Mouse (Mus musculus) gastrocnemius, postnatal 36 days (tissue): ENCODE measurements around the gene Sipa1l2. TPM values are rescaled to one million over a fixed set of nuclear protein-coding genes. Genes with fewer than 3 reads are reported as not detected.

ENCODE experiments used
- DNase-seq, 2 experiments: peaks; one replicate each; pipeline ENCODE4 v3.0.0; 2022
- intact Hi-C: fragments of 180-260 bp; cut with DNase I; formaldehyde crosslinking; loops from one replicate; pipeline ENCODE4 v1.15.1; 2025
- long read RNA-seq, 2 experiments: library from polyadenylated mRNA; stranded (forward); transcript quantifications; one replicate each; pipeline ENCODE4 v2.0.0; 2021
- total RNA-seq, 2 experiments: library from RNA; stranded (reverse); gene quantifications; 2 replicates each; pipeline ENCODE4 v1.2.3; 2021

Sipa1l2 gene
- total RNA-seq: 1 to 10 TPM; 4.9 to 5.2 TPM
- long read RNA-seq, experiment 1, partial matches to known transcripts: 1 of 1 reads
- long read RNA-seq, experiment 1, other reads (novel, unspliced or antisense): 0 of 1 reads
- long read RNA-seq, experiment 2, partial matches to known transcripts: 1 of 1 reads
- long read RNA-seq, experiment 2, other reads (novel, unspliced or antisense): 0 of 1 reads

DNA sequence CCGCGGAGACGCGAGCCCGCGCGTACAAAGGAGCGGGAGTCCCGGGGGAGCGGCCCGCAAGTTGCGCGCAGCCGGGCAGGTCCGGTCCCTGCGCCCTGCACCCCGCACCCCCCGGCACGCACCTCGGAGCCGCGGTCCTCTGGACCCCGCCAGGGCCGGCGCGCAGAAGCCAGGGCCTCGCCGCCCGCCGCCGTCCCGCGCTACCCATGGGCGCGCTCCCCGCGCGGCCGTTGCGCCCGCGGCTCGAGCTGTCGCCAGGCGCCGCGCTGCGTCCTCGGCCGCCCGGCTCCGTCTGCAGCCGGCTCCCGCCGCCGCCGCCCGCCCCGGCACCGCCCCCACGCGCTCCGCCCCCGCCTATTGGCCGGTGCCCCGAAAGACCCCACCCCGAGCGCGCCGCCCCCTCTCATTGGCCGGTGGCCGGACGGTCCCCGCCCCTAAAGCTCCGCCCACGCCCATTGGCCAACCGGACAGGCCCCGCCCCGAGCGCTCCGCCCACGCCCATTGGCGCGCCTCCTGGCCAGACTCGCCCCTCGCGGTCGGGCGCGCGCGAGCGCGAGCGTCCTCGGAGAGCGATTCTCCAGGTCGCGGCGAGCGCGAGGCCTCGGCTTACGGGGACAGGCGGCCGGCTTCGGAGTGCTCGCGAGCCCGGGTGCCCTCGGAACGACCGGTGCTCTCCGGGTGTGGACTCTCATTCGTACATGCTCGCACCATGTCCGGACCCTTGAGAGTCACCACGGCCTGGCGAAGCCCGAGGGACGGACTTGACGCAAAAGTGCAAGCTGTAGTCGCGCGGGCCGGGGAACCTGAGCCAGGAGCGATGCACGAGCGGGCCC, at the start of gene Sipa1l2:
Gene Sipa1l2 (minus strand): TSS at position 276 of the 833 bp plus-strand sequence.
- DNase-seq: peak; percentile 98
- intact Hi-C loops: loop anchor here (1.0 to 5.0 kb wide), 5 partner anchors 82 to 385 kb away; partner anchors contain the start of gene Map10

GRCm38 (mm10) chr8:125618543-125619335, 49.1 kb upstream of the Sipa1l2 start:
- DNase-seq: no peak
- intact Hi-C loops: no loop called here

DNA sequence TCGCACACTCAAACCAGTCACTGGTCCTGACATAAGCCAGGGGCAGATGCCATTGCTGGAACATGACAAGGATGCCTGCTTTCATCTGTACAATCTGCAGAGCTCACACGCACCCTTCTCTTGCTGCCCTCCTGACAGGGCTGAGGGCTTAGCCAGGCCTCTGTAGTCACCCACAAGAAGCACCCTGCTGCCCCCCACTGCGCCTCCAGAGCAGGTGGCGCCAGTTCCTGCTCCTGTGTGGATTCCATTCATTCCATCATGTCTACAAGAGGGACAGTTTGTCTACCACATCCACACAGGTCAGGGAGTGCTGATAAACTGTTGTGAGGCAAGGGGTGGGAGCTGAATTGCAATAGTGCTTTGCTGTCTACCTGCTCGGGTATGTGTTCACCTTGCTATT, 47.3 kb upstream of the Sipa1l2 start:
- intact Hi-C loops: no loop called here
- no peak for DNase-seq

DNA sequence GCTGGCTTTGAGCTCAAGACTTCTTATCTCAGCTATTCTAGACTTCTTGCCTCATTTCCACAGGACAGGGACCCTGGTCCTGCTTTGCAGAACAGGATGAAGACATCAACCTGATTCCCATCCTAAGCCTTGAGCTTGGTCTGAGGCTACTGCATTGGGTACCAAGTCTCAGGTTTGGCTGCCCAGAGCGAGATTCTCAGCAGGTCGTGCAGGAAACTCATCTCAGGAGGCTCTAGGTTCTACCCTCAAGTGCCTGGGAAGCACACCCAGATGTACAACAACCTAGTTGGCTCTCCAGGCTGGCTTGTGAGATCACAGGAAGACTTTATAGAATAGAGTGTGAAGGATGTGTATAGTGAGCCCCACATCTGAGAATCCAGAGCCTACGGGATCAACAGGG, 46.4 kb upstream of the Sipa1l2 start:
- DNase-seq: no peak
- intact Hi-C loops: no loop called here

GRCm38 (mm10) chr8:125613552-125613951, 43.9 kb upstream of the Sipa1l2 start:
- intact Hi-C loops: no loop called here
- DNase-seq: no peak

GRCm38 (mm10) chr8:125611799-125612560, 42.4 kb upstream of the Sipa1l2 start:
- DNase-seq: no peak
- intact Hi-C loops: no loop called here

DNA sequence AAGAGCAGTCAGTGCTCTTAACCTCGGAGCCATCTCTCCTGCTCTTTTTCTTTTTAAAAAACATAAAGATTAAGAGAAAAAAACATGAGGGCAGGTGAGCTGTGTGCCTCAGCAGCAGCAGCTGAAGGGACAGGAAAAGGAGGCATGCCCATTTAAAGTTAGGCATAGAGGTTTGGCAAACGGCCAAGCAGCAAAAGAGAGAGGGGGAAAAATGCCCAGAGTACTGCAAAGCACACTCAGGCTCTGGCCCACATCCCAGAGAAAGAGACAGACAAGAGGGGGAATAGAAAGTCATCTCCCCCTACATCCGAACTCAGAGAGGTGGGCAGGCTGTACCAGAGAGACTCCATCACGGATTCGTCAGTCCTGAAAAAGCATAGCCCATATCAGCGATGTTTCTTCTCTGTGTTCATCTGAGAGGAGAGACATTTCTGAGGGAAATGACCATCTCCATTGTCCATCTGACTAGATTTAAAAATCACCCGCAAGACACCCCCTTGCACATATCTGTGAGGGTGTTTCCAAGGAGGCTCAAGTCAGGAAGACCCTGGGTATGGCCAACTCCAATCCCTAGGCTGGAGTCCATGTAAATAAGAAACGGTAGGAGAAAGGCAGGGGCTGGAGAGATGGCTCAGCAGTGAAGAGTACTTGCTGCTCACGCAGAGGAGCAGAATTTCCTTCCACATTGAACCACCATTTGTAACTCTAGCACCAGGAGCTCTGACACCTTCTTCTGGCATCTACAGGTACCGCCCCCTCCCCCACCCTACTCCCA, 41.6 kb upstream of the Sipa1l2 start:
- intact Hi-C loops: no loop called here

GRCm38 (mm10) chr8:125609737-125610136, 40.1 kb upstream of the Sipa1l2 start:
- DNase-seq: no peak
- intact Hi-C loops: no loop called here

More for the DNA sequence above, 41.6 kb upstream of the Sipa1l2 start:
- no peak for DNase-seq

DNA sequence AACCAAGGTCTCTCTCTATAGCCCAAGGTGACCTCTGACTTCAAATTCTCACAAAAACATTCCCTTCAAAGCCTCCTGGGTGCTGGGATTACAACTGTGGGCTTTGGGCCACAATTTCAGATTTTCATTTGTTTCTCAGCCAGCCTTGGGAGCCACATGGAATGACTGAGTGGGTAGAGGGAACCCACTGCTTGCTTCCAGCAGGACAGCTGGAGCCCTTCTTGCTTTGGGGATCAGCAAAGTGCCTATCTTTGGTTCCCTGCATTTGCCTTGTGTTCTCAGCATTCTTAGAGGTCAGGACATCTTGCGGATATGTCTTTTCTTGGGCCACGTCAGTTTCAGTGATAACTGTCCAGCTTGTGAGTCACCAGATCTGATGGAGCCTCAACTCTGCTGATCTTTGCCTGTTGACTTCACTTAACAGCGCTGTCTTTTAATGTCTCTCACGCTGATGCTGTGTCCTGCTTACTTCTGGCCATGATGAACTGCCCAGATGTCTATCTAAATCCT, 38.2 kb upstream of the Sipa1l2 start:
- intact Hi-C loops: no loop called here

GRCm38 (mm10) chr8:125606937-125607336, 37.3 kb upstream of the Sipa1l2 start:
- intact Hi-C loops: no loop called here
- DNase-seq: no peak

More for the DNA sequence above, 38.2 kb upstream of the Sipa1l2 start:
- no peak for DNase-seq

DNA sequence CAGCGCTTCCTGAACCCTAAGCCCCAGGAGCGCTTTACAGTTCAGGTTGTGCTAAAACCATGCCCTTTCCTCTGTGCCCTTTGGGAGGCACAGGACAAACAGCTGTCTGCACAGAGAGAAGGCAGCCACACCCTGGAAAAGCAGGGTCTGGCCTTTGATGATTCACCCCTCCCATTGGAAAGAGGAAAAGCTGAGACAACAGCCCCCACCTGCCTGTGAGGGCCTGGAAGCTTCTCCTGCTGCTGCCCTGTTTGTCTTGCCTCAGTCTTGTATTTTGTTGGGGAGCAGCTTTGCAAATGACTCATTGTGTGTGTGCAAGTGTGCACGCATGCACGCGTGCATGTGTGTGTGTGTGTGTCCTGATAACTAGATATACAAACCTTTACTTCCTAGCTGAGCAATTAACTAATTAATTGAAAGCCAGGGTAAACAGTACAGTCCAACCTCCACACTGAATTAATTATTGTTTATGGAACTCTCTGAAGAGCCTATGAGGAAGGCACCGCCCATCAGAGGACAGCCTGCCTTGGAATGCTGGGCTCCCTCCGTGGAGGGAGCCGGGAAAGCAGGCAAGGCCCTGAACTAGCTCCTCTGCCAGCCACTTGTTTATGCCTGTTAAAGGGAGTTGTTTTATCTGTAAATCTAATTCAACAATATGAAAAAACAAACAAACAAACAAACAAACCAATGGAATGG, 35.4 kb upstream of the Sipa1l2 start:
- intact Hi-C loops: no loop called here
- DNase-seq: no peak

- intact Hi-C loops: no loop called here
- DNase-seq: no peak
These were observed 34.7 kb upstream of the Sipa1l2 start for GRCm38 (mm10) chr8:125604213-125604816.

DNA sequence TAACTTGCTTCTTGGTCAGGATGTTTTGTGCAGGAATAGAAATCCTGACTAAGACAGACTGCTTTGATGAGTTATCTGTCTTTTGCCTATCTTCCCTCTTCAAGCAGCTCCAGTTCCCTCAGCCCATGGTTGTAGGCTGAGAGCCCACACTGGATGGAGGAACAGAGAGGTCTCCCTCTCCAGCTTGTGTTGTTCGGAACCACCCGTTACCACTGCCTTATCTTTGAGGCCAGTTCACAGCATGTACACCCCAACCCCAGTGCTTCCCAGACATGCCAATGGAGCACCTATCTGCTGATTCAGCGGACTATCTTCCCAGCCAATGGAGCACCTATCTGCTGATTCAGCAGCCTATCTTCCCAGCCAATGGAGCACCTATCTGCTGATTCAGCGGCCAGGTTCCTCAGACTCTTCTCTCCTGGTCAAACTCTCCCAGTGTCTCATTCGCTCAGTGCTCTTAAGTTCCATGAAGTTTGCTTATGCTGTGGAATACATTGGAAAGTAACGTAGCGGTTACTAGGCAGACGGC, 33.8 kb upstream of the Sipa1l2 start:
- DNase-seq: no peak
- intact Hi-C loops: no loop called here

- intact Hi-C loops: no loop called here
- no peak for DNase-seq
These were observed 30.6 kb upstream of the Sipa1l2 start for GRCm38 (mm10) chr8:125600033-125600686.

GRCm38 (mm10) chr8:125595571-125596508, 26.2 kb upstream of the Sipa1l2 start:
- intact Hi-C loops: no loop called here
- DNase-seq: no peak

DNA sequence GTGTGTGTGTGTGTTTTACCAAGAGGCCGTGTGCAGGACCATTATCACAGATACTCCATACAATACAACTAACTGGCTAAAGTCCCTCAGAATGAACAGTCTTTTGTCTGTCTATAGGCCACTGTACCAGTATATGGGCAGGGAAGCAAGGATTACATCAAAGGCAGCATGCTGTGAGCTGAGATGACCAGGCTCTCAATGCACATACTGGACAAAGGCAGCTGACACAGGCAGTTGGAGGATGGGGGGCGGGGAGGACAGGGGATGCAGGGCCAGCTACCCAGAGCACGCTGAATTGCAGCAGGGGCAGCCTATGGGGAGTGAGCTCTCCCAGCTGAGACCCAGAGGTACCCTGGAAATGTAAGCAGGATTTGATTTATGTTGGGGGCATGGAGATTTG, 20.8 kb upstream of the Sipa1l2 start:
- no peak for DNase-seq
- intact Hi-C loops: no loop called here

GRCm38 (mm10) chr8:125586587-125586986, 17.0 kb upstream of the Sipa1l2 start:
- intact Hi-C loops: no loop called here
- no peak for DNase-seq
